Mouse (Mus musculus): ENCODE measurements around the gene Trim52. TPM values are rescaled to one million over a fixed set of nuclear protein-coding genes. Genes with fewer than 3 reads are reported as not detected.

Trim52 gene
- polyA plus RNA-seq (2015; fragmentation: Nextera tagmentation; extraction: Ambion mirVana), result not detected in 2 replicates

GRCm38 (mm10) chr14:106105980-106106379 is at the start of gene Trim52:
Trim52 (plus strand) TSS chr14:106106198.
- H3K4me1 ChIP-seq (replicated peaks; ENCODE audit: control insufficient read depth, insufficient read depth, low read length), result no peaks in the 10 kb centered on the region
- H3K27me3 ChIP-seq (replicated peaks; ENCODE audit: control insufficient read depth, insufficient read depth, low read length), result no peaks in the 10 kb centered on the region
- no peak within 1 kb of the TSS for H3K27ac ChIP-seq (ENCODE audit: low read length)
- no peak for ATAC-seq
- WGBS, result 97% methylated on average over 21 of the region's 21 CpGs
- no peak within 1 kb of the TSS for H3K9ac ChIP-seq (replicated peaks; ENCODE audit: low read depth, low read length)
- H3K36me3 ChIP-seq (ENCODE audit: control insufficient read depth, insufficient read depth), result no peaks in the 10 kb centered on the region
- no peak within 1 kb of the TSS for H3K4me3 ChIP-seq (replicated peaks; ENCODE audit: low read length)
- no peak within 1 kb of the TSS for H3K4me2 ChIP-seq (ENCODE audit: low read length)
- no peaks in the 10 kb centered on the region for H3K9me3 ChIP-seq (ENCODE audit: control insufficient read depth, low read length)

GRCm38 (mm10) chr14:106072608-106073007 is 33.4 kb upstream of the Trim52 start:
- H3K4me3 ChIP-seq (replicated peaks; ENCODE audit: low read length), result no peak overlapping the region

DNA sequence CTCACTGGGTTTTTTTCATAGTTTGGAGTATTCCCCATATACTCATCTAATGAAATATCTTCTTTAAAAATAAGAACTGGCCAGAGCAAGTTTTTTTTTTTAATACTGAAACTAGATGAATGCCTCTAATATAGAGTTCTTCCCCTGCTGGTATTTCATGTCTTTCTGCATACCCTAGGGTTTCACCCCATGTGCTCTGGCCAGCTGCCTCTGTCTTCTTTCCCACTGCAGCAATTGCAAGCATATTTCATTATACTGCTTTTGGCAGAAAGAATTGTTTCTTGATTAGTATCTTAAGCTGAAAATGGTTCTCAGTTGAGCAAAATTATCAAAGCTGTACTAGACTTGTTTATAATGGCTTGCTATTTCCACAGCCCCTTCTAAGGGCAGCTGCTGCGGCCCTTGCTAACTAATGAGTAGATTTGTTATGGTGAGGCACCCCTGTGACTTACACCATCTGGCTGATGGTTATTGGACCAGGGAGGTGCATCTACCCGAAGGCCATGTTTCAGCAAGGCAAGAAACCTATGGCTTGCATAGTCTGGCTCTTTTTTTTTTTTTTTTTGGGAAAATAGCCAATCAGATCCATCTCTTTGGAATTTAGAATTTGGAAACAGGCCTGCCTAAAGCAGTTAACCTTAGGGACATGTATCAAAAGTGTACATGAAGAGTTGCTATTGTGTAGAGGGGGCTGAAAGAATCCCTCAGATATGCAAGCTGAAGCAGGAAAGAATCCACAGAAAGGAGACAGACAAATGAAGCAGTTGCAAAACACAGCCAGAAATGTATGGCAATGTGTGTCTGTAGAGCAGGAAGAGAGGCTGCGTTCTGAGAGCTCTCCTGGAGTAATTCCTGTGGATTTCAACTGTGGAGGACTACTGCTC is 30.6 kb upstream of the Trim52 start:
- Histone ChIP-seq H3K36me3 (ENCODE audit: control insufficient read depth, insufficient read depth) (no peaks in the 10 kb centered on the region), H3K9ac (replicated peaks; ENCODE audit: low read depth, low read length) (no peak overlapping the region)

More at GRCm38 (mm10) chr14:106072608-106073007, 33.4 kb upstream of the Trim52 start:
- Histone ChIP-seq H3K36me3 (ENCODE audit: control insufficient read depth, insufficient read depth) (no peaks in the 10 kb centered on the region), H3K27me3 (replicated peaks; ENCODE audit: control insufficient read depth, insufficient read depth, low read length) (no peaks in the 10 kb centered on the region), H3K27ac (ENCODE audit: low read length) (no peak overlapping the region), H3K9me3 (ENCODE audit: control insufficient read depth, low read length) (no peaks in the 10 kb centered on the region), H3K9ac (replicated peaks; ENCODE audit: low read depth, low read length) (no peak overlapping the region), H3K4me1 (replicated peaks; ENCODE audit: control insufficient read depth, insufficient read depth, low read length) (no peaks in the 10 kb centered on the region), H3K4me2 (ENCODE audit: low read length) (no peak overlapping the region)
- 85% methylated on average over 1 of the region's 1 CpGs for WGBS
- no peak for ATAC-seq

GRCm38 (mm10) chr14:106088480-106089037 is 17.4 kb upstream of the Trim52 start:
- 85% methylated on average over 13 of the region's 13 CpGs for WGBS
- no peak overlapping the region for H3K4me2 ChIP-seq (ENCODE audit: low read length)

More for the DNA sequence above, 30.6 kb upstream of the Trim52 start:
- Histone ChIP-seq H3K9me3 (ENCODE audit: control insufficient read depth, low read length) (no peaks in the 10 kb centered on the region), H3K27me3 (replicated peaks; ENCODE audit: control insufficient read depth, insufficient read depth, low read length) (no peaks in the 10 kb centered on the region), H3K4me2 (ENCODE audit: low read length) (no peak overlapping the region), H3K27ac (ENCODE audit: low read length) (no peak overlapping the region), H3K4me3 (replicated peaks; ENCODE audit: low read length) (no peak overlapping the region), H3K4me1 (replicated peaks; ENCODE audit: control insufficient read depth, insufficient read depth, low read length) (no peaks in the 10 kb centered on the region)
- WGBS, result 69% methylated on average over 3 of the region's 3 CpGs
- ATAC-seq, result no peak

DNA sequence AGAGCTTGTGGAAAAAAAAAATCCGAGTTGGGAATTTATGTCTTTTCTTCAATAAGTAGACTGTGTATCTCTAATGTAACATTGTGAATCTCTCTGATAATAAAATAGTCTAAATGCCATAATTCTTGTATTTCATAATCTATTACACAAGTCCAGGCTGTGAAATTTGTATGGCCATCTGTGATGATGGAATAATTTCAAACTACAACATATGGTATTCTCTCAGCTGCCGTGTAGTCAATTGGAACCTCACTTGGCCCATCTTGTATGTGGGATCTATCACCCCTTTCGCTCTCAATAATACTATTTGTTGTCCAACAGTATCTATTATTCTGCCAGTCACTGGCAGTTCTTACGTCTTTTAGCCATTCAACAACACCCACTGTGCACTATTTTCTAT is 9.2 kb upstream of the Trim52 start:
- no peak for ATAC-seq
- 73% methylated on average over 4 of the region's 4 CpGs for whole genome bisulfite sequencing

More at GRCm38 (mm10) chr14:106088480-106089037, 17.4 kb upstream of the Trim52 start:
- Histone ChIP-seq H3K36me3 (ENCODE audit: control insufficient read depth, insufficient read depth) (no peaks in the 10 kb centered on the region), H3K27ac (ENCODE audit: low read length) (no peak overlapping the region), H3K27me3 (replicated peaks; ENCODE audit: control insufficient read depth, insufficient read depth, low read length) (no peaks in the 10 kb centered on the region), H3K4me3 (replicated peaks; ENCODE audit: low read length) (no peak overlapping the region), H3K4me1 (replicated peaks; ENCODE audit: control insufficient read depth, insufficient read depth, low read length) (no peaks in the 10 kb centered on the region), H3K9me3 (ENCODE audit: control insufficient read depth, low read length) (no peaks in the 10 kb centered on the region), H3K9ac (replicated peaks; ENCODE audit: low read depth, low read length) (no peak overlapping the region)
- no peak for ATAC-seq

DNA sequence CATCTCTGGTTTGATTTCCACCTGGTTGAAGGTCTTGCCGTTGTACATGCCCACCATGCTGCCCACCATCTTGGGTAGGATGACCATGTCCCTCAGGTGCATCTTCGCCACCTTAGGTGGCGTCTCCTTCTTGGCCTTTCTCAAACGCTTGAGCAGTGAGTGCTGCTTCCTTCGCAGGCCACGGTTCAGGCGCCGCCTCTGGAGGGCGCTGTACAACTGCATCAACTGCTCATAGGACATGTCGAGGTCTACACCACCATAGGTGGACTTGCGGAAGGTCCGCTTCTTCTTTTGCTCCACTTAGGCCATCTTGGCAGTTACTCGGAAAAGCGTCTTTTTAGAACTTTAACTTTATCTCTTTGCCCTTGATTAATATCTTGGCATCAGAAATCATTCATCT is 5.1 kb upstream of the Trim52 start:
- no peaks in the 10 kb centered on the region for H3K9me3 ChIP-seq (ENCODE audit: control insufficient read depth, low read length)

More for the DNA sequence above, 9.2 kb upstream of the Trim52 start:
- Histone ChIP-seq H3K27ac (ENCODE audit: low read length) (no peak overlapping the region), H3K9me3 (ENCODE audit: control insufficient read depth, low read length) (no peaks in the 10 kb centered on the region), H3K4me3 (replicated peaks; ENCODE audit: low read length) (no peak overlapping the region), H3K9ac (replicated peaks; ENCODE audit: low read depth, low read length) (no peak overlapping the region), H3K27me3 (replicated peaks; ENCODE audit: control insufficient read depth, insufficient read depth, low read length) (no peaks in the 10 kb centered on the region), H3K4me2 (ENCODE audit: low read length) (no peak overlapping the region), H3K36me3 (ENCODE audit: control insufficient read depth, insufficient read depth) (no peaks in the 10 kb centered on the region), H3K4me1 (replicated peaks; ENCODE audit: control insufficient read depth, insufficient read depth, low read length) (no peaks in the 10 kb centered on the region)

GRCm38 (mm10) chr14:106106425-106106824 is 427 bp downstream of the Trim52 start:
- H3K27ac ChIP-seq (ENCODE audit: low read length), result no peak overlapping the region
- ATAC-seq, result no peak
- no peaks in the 10 kb centered on the region for H3K36me3 ChIP-seq (ENCODE audit: control insufficient read depth, insufficient read depth)
- no peaks in the 10 kb centered on the region for H3K9me3 ChIP-seq (ENCODE audit: control insufficient read depth, low read length)
- H3K9ac ChIP-seq (replicated peaks; ENCODE audit: low read depth, low read length), result no peak overlapping the region
- no peaks in the 10 kb centered on the region for H3K4me1 ChIP-seq (replicated peaks; ENCODE audit: control insufficient read depth, insufficient read depth, low read length)
- H3K4me2 ChIP-seq (ENCODE audit: low read length), result no peak overlapping the region
- WGBS, result 99% methylated on average over 22 of the region's 22 CpGs
- no peaks in the 10 kb centered on the region for H3K27me3 ChIP-seq (replicated peaks; ENCODE audit: control insufficient read depth, insufficient read depth, low read length)
- H3K4me3 ChIP-seq (replicated peaks; ENCODE audit: low read length), result no peak overlapping the region

More for the DNA sequence above, 5.1 kb upstream of the Trim52 start:
- no peak overlapping the region for H3K27ac ChIP-seq (ENCODE audit: low read length)
- ATAC-seq, result no peak
- no peaks in the 10 kb centered on the region for H3K36me3 ChIP-seq (ENCODE audit: control insufficient read depth, insufficient read depth)
- no peak overlapping the region for H3K9ac ChIP-seq (replicated peaks; ENCODE audit: low read depth, low read length)
- H3K4me2 ChIP-seq (ENCODE audit: low read length), result no peak overlapping the region
- 93% methylated on average over 14 of the region's 14 CpGs for WGBS
- no peaks in the 10 kb centered on the region for H3K4me1 ChIP-seq (replicated peaks; ENCODE audit: control insufficient read depth, insufficient read depth, low read length)
- H3K4me3 ChIP-seq (replicated peaks; ENCODE audit: low read length), result no peak overlapping the region
- H3K27me3 ChIP-seq (replicated peaks; ENCODE audit: control insufficient read depth, insufficient read depth, low read length), result no peaks in the 10 kb centered on the region

DNA sequence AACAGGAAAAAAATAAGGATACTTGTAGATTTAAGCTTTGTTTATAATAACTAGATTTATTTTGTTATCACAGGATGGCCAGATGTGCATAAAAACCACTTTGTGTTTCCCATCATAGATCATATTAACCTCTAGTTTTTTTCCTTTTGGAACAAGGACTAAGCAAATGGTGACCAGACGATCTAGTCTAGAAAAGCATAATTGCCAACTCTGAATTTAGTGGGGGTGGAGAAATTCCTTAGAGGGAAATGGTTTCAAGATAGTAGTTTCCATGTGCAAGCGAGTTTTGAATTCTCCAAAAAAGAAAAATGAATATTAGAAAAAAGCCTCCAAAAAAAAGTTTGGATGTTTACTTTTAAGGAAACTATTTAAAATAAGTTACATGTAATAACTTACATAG is 13.4 kb downstream of the Trim52 start:
- no peaks in the 10 kb centered on the region for H3K9me3 ChIP-seq (ENCODE audit: control insufficient read depth, low read length)

GRCm38 (mm10) chr14:106136272-106136671 is 30.3 kb downstream of the Trim52 start:
- ATAC-seq, result no peak
- no peaks in the 10 kb centered on the region for H3K9me3 ChIP-seq (ENCODE audit: control insufficient read depth, low read length)
- no peak overlapping the region for H3K4me2 ChIP-seq (ENCODE audit: low read length)
- H3K4me3 ChIP-seq (replicated peaks; ENCODE audit: low read length), result no peak overlapping the region
- H3K9ac ChIP-seq (replicated peaks; ENCODE audit: low read depth, low read length), result no peak overlapping the region
- no peaks in the 10 kb centered on the region for H3K27me3 ChIP-seq (replicated peaks; ENCODE audit: control insufficient read depth, insufficient read depth, low read length)
- H3K27ac ChIP-seq (ENCODE audit: low read length), result no peak overlapping the region
- H3K36me3 ChIP-seq (ENCODE audit: control insufficient read depth, insufficient read depth), result no peaks in the 10 kb centered on the region
- H3K4me1 ChIP-seq (replicated peaks; ENCODE audit: control insufficient read depth, insufficient read depth, low read length), result no peaks in the 10 kb centered on the region

More for the DNA sequence above, 13.4 kb downstream of the Trim52 start:
- ATAC-seq, result no peak
- H3K4me3 ChIP-seq (replicated peaks; ENCODE audit: low read length), result no peak overlapping the region
- no peak overlapping the region for H3K4me2 ChIP-seq (ENCODE audit: low read length)
- H3K36me3 ChIP-seq (ENCODE audit: control insufficient read depth, insufficient read depth), result no peaks in the 10 kb centered on the region
- no peaks in the 10 kb centered on the region for H3K27me3 ChIP-seq (replicated peaks; ENCODE audit: control insufficient read depth, insufficient read depth, low read length)
- H3K4me1 ChIP-seq (replicated peaks; ENCODE audit: control insufficient read depth, insufficient read depth, low read length), result no peaks in the 10 kb centered on the region
- WGBS, result 79% methylated on average over 2 of the region's 2 CpGs
- no peak overlapping the region for H3K9ac ChIP-seq (replicated peaks; ENCODE audit: low read depth, low read length)
- H3K27ac ChIP-seq (ENCODE audit: low read length), result no peak overlapping the region

Data from forebrain, embryonic 16.5 days (tissue).